Mouse (Mus musculus): ENCODE measurements around the gene Scamp1. TPM values are rescaled to one million over a fixed set of nuclear protein-coding genes. Genes with fewer than 3 reads are reported as not detected.

The Scamp1 gene
- total RNA-seq, 2 experiments from 2014 or later, result 19.0 to 22.5 TPM

Other genes with a start within 250 kb of the Scamp1 start
- gene Lhfpl2, start 228.1 kb downstream of the Scamp1 start, total RNA-seq (2021), result 10 to 100 TPM; 31.9 to 38.6 TPM
- 10 to 100 TPM; 23.3 to 23.4 TPM for gene Ap3b1, start 73.1 kb upstream of the Scamp1 start, total RNA-seq (2021)